Mouse (Mus musculus): ENCODE measurements at regions not wholly inside any gene's neighbourhood (a gene's known extent, or its start where the extent isn't known, plus 50 kb on each side); places are given as distances from the start of the nearest gene placed in this dataset.

DNA sequence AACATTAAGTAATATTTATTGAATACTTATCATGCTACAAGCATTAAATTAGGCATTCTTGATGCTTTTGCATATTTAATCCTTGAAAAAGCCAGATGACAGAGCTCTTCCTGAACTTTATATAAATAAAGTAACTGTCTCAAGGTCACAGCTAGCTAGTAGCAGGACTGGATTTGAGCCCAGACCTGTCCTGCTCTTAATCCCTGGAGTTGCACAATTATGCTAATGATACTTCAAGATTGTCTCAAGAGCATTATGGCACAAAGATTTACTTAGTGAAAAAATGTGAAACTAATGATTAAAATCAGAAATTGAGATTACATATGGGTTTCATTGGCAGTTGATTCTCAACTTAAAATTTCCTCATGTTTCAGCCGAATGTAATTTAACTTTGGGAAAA is 273.5 kb upstream of the Emcn start:
- no peak for TF ChIP-seq CTCF (IDR thresholded peaks at IDR 0.05; ENCODE audit: low read depth, low read length)
- no peak for TF ChIP-seq TAL1 (conservative IDR thresholded peaks at IDR 0.05; ENCODE audit: low read depth, low read length)
- TF ChIP-seq POLR2AphosphoS5 (IDR thresholded peaks at IDR 0.05; ENCODE audit: insufficient replicate concordance, low read depth, low read length): no peak

Measured in G1E (cell line).